Mouse (Mus musculus) embryo, embryonic 11.5 days (tissue): Measurements from ENCODE around the gene Myrf.
"Not testable (repeated sequence)": the region's sequence is repeated elsewhere in the genome, so short reads cannot be mapped to it uniquely, and the experiment has no call there.

Source experiments
- DNase-seq: peaks from one replicate; pipeline ENCODE4 v3.0.0-alpha.2; 2012; ENCODE audit warnings: low read depth, low spot score

Gene Myrf

GRCm38 (mm10) chr19:10181225-10181624 lies 59.3 kb downstream of the Myrf start:
- DNase-seq: no peak

GRCm38 (mm10) chr19:10176941-10177372 lies 63.6 kb downstream of the Myrf start:
- DNase-seq: no peak

GRCm38 (mm10) chr19:10176477-10176876 lies 64.1 kb downstream of the Myrf start:
- no peak for DNase-seq

GRCm38 (mm10) chr19:10174956-10175355 lies 65.6 kb downstream of the Myrf start:
- no peak for DNase-seq

- no peak for DNase-seq
Observed at GRCm38 (mm10) chr19:10173844-10174539, 66.6 kb downstream of the Myrf start.

GRCm38 (mm10) chr19:10173116-10173718 lies 67.3 kb downstream of the Myrf start:
- no peak for DNase-seq

GRCm38 (mm10) chr19:10171846-10172245 lies 68.7 kb downstream of the Myrf start:
- no peak for DNase-seq

GRCm38 (mm10) chr19:10171359-10171758 lies 69.2 kb downstream of the Myrf start:
- no peak for DNase-seq

GRCm38 (mm10) chr19:10170466-10170865 lies 70.1 kb downstream of the Myrf start:
- DNase-seq: no peak

- DNase-seq: not testable (repeated sequence)
Observed at GRCm38 (mm10) chr19:10169692-10170330, 70.7 kb downstream of the Myrf start.

GRCm38 (mm10) chr19:10169179-10169578 lies 71.4 kb downstream of the Myrf start:
- DNase-seq: no peak

GRCm38 (mm10) chr19:10168441-10168840 lies 72.1 kb downstream of the Myrf start:
- no peak for DNase-seq

- DNase-seq: no peak
Observed at GRCm38 (mm10) chr19:10167951-10168350, 72.6 kb downstream of the Myrf start.

- DNase-seq: no peak
Observed at GRCm38 (mm10) chr19:10167112-10167511, 73.4 kb downstream of the Myrf start.

- DNase-seq: not testable (repeated sequence)
Observed at GRCm38 (mm10) chr19:10165928-10166327, 74.6 kb downstream of the Myrf start.

- no peak for DNase-seq
Observed at GRCm38 (mm10) chr19:10163896-10164295, 76.7 kb downstream of the Myrf start.
